Mouse (Mus musculus) heart, postnatal 10 days (tissue): Measurements from ENCODE around the gene Cfap100. TPM values are rescaled to one million over a fixed set of nuclear protein-coding genes. Genes with fewer than 3 reads are reported as not detected.

ENCODE experiments used
- DNase-seq, 2 experiments: peaks; one replicate each; pipeline ENCODE4 v3.0.0; 2021
- intact Hi-C: fragments of 180-260 bp; cut with DNase I; formaldehyde crosslinking; loops from one replicate; pipeline ENCODE4 v1.15.1; 2025
- total RNA-seq, 2 experiments: library from RNA; stranded (reverse); gene quantifications; 2 replicates each; pipeline ENCODE4 v1.2.3; 2021

Cfap100 gene
- under 1 TPM in 1 of 2 experiments, not detected in 1; 0.41 TPM for total RNA-seq

DNA sequence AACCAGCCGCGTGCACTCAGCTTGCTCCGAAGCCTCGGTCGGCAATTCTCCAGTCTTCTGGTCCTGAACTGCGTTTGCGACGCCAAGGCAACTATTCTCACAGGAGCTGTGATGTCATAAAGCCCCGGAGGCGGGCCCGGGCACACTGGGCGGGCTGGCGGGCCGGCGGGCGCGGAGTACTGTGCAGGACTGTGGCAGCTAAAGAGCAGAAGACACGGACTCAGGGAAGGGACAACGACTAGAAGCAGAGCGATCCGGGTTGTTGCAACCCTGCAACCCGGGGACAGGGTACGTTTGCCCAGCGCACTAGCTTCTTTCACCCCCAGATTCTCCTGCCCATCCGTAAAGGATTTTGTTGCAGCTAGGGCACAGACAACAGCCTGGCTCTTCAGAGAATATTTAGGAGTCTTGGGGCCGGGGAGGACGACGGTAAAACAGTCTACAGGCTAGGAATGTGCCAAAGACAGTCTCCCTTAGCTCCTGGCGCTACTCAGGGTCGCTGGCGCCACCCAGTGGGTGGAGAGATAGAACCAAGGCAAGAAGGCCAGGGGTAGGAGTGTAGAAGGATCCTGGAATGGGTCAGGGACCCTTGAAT, at the start of gene Cfap100:
Gene Cfap100, minus strand, starts transcription at position 418 of the 595 bp plus-strand sequence.
- peak; percentile 81 to 82 for DNase-seq
- intact Hi-C loops = loop anchor here (10.0 kb wide), 1 partner anchor 744 kb away; no protein-coding TSS in a partner anchor

DNA sequence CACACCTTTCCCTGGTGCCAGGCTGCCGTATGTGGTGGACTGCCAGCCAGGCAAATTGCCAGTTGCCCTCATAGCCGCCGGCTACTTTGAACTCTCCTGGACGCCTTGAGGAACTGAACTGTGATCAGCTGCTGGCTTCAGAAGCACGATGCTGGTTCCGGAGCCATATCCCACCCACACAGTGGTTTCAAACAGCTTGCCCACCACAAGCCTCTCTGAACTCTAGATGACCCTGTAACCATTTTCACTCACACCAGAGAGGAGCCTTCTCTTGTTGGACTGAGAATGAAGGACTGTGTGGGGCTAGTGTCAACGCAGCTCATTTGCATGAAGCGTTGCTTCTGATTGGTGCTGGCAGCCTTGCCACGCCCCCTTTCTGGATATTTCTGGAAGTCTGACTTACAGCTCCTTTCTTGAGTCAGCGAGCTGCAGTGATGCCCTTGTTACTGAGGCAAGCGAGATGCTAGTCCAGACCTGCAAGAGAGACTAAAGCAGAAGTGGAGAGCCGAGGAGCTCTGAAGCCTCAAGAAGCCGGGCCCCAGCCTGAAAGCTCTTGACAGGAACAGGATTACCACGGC, 48.4 kb upstream of the Cfap100 start:
- intact Hi-C loops = loop anchor here (10.0 kb wide), 1 partner anchor 248 kb away; no protein-coding TSS in a partner anchor
- DNase-seq = peak; percentile 68 to 70

DNA sequence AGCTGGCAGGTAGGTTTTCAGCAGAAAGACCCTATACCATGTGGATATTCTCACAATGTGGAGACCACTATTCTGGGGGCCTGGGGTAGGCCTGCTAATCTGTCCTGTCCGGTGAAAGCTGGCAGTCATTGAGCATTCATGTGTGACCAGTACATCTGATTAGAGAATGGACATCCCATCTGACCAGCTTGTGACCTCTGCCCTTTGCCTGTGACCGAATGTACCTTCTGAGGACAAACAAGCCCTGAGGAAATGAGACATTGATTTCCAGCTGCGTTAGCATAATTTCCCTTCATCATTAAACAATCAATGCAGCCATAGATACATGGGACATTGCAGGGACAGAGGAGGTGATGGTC, 47.2 kb upstream of the Cfap100 start:
- intact Hi-C loops = loop anchor here (10.0 kb wide), 1 partner anchor 249 kb away; no protein-coding TSS in a partner anchor
- no peak for DNase-seq

DNA sequence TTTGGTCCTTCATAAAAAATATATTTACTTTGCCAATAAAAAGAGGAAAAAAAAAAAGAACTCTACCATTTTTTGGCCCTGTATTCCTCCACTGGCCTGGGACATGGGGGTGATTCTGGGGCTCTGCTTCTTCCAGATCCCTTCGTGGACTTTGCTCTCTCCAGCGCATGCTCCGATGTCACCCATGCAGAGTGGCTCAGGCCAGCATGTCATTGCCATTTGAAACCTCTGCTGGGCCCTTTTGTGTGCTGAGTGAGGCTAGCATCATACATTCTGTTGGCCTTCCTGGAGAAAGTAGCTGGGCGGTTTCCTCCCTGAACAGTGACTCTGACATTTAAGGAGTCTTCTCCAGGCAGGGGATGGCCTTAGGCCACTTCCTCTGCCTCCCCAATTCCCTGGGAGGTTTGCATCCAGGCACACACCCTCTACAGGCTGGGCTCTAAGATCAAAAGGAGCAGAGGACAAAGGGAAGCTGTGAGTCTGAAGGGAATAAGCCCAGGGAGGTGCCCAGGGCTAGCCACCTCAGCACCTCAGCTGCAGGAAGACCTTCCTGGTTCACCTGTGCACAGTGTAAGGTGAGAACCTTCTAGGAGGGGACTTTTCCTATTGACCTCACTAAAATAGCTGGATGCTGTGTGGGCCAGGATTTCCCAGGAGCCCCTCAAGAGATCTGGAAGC, 46.7 kb upstream of the Cfap100 start:
- DNase-seq = no peak
- intact Hi-C loops = loop anchor here (10.0 kb wide), 1 partner anchor 249 kb away; no protein-coding TSS in a partner anchor

DNA sequence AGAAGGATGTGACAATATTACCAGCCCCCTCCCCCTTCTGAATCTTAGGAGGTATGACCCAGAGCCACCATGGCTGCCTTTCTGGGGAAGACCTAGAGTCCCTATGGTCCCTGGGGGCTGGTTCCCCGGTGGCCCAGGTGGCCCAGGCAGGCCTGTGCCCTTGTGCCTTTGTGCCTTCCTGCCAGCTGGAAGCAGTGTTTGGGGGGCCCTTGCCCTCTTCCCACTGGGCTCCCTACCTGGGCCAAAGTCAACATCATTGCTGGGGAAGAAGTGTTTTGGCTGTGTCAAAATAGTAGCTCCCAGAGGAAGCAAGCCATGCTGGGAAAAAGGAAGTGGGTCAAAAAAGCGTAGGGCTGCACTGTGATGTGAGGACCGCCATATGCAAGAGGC, 45.8 kb upstream of the Cfap100 start:
- DNase-seq = no peak
- intact Hi-C loops = loop anchor here (10.0 kb wide), 1 partner anchor 250 kb away; no protein-coding TSS in a partner anchor

DNA sequence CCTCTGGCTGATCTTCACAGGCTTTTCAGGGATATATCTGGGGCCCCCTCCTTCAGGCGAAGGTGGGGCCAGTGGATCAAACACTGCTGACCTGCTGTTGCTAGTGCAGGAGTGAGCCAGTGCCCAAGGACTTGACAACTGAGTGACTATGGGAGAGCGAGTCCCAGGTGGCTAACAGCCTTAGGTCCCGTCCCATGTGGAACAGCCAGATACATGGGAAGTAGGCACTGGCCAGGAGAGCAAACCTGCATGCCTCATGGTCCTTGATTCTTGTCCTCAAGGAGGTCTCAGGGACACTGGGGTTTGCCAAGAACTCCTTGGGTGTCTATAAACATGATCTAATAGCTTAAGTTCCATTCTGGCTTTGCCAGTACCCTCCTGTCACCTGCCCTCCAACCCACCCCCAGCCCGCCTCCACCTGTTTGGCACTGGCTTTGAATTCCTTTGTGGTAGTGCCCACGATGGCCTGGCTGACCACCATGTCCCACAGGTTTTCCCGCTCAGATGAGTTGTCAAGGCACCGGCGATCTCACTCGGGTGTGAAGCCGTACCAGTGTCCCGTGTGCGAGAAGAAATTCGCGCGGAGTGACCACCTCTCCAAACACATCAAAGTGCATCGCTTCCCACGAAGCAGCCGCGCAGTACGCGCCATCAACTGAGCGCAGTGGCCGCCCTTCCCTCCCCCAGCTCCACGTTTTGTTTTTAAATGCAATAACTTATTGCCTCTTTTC, 45.2 kb upstream of the Cfap100 start:
- intact Hi-C loops = loop anchor here (2.0 to 10.0 kb wide), 2 partner anchors 29 to 251 kb away; no protein-coding TSS in a partner anchor
- DNase-seq = no peak

DNA sequence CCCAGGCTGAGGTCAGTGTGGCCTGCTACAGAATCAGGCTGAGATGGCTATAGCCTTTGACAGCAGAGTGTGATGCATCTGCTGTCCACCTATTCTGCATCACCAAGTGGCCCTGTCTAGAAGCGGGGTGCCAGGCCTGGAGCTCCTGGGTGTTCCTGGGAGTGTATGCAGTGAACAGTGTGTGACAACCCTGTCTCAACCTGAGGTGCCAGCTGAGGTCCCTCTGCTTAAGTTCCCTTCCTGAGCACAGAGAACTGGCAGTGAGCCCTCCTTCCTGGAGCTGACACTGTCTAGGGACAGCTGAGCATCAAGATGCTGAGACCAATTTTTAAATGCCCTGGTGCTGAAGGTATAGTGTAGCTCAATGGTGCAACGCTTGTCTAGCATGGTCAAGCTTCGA, 44.1 kb upstream of the Cfap100 start:
- intact Hi-C loops = loop anchor here (2.0 to 10.0 kb wide), 2 partner anchors 30 to 252 kb away; no protein-coding TSS in a partner anchor

DNA sequence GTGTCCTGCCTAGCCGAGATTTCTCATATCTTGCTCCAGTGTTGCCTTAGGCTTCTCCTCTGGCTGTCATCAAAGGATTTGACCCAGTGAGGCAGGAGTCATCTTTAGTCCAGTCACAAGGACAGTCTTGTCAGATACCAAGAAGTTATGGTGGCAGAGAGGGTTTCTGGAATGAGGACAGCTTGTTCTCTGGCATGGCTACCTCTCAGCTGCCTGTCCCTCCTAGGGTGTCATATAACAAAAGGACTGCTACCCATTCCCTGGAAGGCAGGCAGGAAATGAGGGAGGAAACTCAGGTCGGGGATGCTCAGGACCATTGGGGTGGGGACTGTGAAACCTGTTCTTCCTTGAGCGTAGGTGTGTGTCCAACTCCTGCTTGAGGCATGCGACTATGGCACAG, 43.5 kb upstream of the Cfap100 start:
- intact Hi-C loops = loop anchor here (2.0 to 10.0 kb wide), 2 partner anchors 31 to 253 kb away; no protein-coding TSS in a partner anchor
- DNase-seq = no peak

More for the DNA sequence above, 44.1 kb upstream of the Cfap100 start:
- DNase-seq = no peak

DNA sequence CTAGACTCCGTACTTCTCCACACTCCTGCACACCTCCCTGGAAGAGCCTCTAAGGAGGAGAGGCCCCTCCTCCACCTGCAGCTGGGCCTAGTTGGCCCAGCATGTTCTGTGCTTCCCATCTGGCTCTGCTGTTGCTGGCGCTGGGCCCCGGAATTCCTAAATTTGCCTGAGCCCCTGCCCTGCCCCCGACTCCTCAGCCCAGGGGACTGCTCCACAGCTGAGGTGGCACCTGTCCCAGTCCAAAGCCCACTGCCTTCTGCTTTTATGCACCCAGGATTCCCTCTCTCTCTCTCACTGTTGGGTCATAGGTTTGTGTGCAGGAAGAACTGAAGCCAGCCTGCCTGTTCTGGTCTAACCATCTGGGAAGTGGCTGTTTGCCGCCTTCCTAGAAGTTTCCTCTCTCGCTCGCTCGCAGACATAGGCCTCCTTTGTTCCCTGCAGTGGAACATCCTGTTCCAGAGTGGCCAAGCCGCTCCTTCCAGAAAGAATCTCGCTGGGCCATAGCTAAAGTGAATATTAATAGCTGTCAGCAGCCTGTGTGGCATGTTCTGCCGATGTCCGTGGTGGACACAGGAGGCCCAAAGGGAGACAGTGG, 42.4 kb upstream of the Cfap100 start:
- peak; percentile 73 to 75 for DNase-seq
- intact Hi-C loops = loop anchor here (10.0 kb wide), 1 partner anchor 254 kb away; no protein-coding TSS in a partner anchor

DNA sequence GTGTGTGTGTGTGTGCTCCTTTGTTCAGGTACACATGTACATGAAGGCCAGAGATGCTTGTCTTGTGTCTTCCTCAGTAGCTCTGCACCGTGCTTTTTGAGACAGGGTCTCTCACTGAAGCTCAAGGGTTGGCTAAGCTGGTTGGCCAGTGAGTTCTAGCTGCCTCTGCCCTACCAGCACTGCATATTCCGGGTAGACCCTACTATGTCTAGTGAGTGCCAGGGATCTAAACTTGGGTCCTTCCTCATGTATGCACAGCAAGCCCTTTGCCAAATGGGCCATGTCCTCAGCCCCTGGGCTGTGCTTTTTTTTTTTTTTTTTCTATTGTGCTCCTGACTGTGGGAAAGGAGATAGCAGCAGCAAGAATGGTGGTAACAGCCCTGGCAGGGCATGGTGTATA, 41.7 kb upstream of the Cfap100 start:
- DNase-seq = no peak
- intact Hi-C loops = loop anchor here (10.0 kb wide), 1 partner anchor 255 kb away; no protein-coding TSS in a partner anchor

DNA sequence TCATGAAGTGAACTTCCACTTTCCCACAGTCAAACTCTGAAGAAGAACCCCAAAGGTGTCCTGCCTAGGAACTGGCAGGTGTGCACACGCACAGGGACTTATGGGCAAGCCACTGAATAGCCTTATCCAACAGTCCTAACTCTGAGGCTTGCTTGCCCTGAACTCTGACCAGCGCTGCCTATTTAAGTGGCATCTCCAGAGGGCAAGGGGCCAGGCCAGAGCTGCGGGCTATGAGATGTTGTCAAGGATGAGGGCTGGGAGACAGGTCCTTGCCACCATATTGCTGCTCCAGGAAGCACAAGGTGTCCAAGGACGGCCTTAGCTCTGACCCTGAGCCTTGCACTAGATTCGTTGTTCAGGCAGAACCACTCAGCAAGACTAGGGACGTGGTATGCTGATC, 40.4 kb upstream of the Cfap100 start:
- intact Hi-C loops = no loop called here

DNA sequence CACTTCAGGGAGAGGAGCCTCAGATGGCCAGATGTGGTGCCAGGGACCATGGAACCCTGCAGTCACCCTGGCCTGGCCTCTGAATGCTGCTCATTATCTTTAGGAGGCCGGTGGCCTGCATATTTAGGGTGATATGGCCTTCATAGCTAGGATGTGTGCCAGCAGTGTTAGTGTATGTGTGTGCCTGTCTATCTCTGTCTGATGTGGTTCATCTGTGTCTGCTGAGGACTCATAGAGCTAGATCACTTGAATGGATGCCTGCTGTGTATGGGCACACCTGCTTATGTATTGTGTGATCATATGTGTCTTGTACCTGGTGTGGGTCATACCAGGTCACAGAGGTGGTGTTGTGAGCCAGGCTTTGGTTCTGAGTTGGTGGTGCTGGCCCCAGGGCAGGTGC, 39.6 kb upstream of the Cfap100 start:
- no peak for DNase-seq
- intact Hi-C loops = no loop called here

More for the DNA sequence above, 40.4 kb upstream of the Cfap100 start:
- no peak for DNase-seq

DNA sequence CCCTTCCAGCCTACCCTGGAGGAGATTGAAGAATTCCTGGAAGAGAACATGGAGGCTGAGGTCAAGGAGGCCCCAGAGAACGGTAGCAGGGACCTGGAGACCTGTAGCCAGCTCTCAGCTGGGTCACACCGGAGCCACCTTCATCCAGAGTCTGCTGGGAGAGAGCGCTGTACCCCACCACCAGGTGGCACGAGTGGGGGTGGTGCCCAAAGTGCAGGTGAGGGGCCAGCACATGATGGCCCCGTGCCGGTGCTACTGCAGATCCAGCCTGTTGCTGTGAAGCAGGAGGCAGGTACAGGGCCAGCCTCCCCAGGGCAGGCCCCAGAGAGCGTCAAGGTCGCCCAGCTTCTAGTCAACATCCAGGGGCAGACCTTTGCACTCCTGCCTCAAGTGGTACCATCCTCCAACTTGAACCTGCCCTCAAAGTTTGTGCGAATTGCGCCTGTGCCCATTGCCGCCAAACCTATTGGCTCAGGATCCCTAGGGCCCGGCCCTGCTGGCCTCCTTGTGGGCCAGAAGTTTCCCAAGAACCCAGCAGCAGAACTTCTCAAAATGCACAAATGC, 38.3 kb upstream of the Cfap100 start:
- intact Hi-C loops = no loop called here
- no peak for DNase-seq

DNA sequence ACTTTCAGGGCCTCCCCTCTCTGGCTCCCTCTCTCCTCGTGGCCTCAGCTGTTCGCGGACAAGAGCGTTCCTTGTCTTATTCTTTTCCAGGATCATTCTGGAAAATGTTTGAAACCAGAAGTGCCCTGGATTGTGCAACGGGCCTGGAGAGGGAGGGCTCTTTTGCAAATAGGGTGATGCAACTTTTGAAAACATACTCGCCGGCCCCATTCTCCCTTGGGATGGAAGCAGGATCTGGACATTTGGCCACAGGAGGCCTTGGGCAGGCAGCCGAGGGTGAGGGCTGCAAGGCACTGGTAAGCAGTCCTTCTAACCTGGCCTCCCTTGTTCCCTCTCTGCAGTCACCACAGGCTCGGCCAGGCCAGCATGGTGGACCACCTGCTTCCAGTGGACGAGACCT, 37.5 kb upstream of the Cfap100 start:
- intact Hi-C loops = no loop called here
- DNase-seq = peak; percentile 45 to 61

DNA sequence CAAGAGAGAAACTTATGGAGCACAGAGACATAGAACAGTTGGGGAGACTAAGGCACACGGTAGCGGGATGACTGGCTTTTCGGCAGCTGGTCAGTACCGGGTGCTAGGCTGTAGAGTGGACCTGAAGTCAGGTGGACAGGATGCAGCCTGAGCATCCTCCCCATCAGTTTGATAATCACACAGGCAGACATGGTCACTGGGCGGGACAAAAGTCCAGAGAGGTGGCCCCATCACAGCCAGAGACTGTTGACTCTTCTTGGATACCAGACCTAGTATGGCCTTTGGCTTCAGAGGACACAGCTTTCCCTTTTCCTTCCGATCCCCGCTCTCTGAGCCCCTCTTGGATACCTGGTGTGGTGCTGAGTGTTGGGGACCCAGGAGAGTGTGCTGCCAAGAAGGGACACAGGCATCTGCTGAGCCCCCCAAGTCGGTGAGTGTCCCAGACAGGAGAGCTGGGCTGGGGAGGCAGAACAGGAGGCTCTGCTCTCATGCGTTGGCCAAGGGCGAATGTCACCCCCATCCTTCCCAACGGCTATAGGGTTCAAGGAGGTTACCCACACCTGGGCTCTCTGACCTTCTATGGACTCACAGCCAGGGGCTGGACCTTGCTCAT, 36.5 kb upstream of the Cfap100 start:
- intact Hi-C loops = no loop called here
- no peak for DNase-seq

DNA sequence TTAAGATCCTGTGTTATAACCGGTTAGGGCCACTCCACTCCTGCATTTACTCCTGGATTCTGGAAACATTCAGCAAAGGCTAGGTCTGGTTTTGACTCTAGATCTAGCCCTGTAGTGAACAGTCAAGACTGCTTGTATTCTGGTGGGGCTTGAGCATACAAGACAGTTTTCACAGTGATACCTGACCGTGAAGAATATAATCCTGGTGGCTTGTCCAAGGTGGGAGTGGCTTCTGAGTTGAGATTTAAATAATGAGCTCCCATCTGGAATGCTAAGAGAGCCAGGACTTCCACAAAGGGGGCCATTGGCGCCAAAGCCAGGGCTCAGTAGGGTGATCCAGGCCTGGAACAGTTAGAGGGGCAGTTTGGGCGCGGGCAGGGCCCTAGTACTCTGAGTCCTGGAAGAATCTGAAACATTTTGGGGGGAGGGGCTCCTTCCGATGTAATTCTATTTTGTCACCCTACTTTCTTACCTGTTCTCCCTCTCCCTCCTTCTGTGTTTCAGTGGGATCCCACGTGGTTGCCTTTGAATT, 35.4 kb upstream of the Cfap100 start:
- no peak for DNase-seq
- intact Hi-C loops = loop anchor here (1.0 kb wide), 1 partner anchor 43 kb away; no protein-coding TSS in a partner anchor

DNA sequence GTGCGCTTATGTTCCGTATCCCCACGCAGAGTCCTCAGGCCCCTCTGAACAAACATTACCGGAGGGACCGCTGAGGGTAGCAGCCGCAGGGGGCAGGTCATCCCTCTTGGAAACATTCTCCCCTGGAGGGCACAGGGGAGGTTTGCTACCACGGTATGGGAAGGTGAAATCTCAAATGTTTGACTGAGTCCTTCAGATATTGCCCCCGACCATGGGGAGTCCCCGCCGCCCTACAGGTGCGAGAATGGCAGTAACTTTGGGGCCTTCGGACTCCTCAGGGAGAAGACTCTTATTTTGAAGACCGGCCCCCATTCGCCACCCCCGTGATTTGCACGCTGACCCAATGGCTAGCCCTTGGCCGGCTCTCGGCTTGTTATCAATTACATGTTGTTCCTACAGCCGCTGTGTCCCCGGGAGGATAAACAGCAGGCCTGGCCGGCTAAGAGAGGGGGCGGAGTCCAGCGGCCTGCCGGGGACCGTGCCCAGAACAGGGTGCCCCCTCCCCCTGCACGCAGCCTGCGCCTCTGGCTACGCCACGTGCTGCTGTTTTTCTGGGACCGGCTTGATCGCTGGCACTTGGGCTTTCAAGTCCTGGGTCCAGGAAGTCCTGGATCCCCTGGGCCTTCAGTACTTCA, 34.7 kb upstream of the Cfap100 start:
- intact Hi-C loops = loop anchor here (1.0 kb wide), 1 partner anchor 44 kb away; no protein-coding TSS in a partner anchor
- peak; percentile 95 to 97 for DNase-seq

DNA sequence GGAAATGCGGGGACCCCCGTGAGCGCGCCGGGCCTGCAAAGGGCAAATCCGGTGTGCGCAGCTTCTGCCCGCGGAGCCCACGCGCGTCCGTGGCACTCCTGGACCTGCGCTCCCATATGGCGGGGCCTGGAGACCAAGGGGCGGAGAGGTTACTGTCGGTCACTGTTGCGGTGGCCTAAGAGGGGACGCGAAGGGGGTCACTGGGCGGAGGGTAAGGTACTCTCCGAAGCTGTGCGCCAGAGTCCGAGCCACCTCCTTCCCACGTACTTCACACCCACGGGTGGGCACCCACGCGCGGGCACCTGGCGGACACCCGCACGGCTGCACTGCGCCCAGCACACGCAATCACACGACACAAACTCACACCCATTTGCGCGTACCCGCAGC, 34.2 kb upstream of the Cfap100 start:
- DNase-seq = peak in 1 of 2 experiments; percentile 43
- intact Hi-C loops = loop anchor here (1.0 kb wide), 1 partner anchor 44 kb away; no protein-coding TSS in a partner anchor
